Mouse (Mus musculus): Measurements from ENCODE around the gene Zfp276.

- TF ChIP-seq POLR2A (IDR thresholded peaks at IDR 0.05; ENCODE audit: control insufficient read depth, low read depth, low read length), result no peak
- peak; percentile 44; the same call in 1 of the 2 replicates for TF ChIP-seq CTCF (IDR thresholded peaks at IDR 0.05; ENCODE audit: control insufficient read depth, insufficient read depth, insufficient replicate concordance, low read depth, low read length)
These were observed 36.2 kb downstream of the Zfp276 start for GRCm38 (mm10) chr8:123290166-123290565.

Measured in testis, adult 2 months (tissue).